Mouse (Mus musculus): ENCODE measurements around the gene Rasal3. TPM values are rescaled to one million over a fixed set of nuclear protein-coding genes. Genes with fewer than 3 reads are reported as not detected.

Gene Rasal3
- polyA plus RNA-seq, 1 experiment = 157 TPM

- H3K4me3 ChIP-seq (ENCODE audit: extremely low read depth, insufficient read depth, insufficient read length) = no peak overlapping the region
- no peaks in the 10 kb centered on the region for H3K27me3 ChIP-seq (ENCODE audit: control insufficient read depth, insufficient read depth, low read length)
- H3K4me1 ChIP-seq (ENCODE audit: control insufficient read depth, insufficient read depth, insufficient read length) = peaks cover 3% of the 10 kb centered on the region
- TF ChIP-seq POLR2A (IDR thresholded peaks at IDR 0.05; ENCODE audit: low read depth, low read length) = no peak
- no peak for TF ChIP-seq CTCF (IDR thresholded peaks at IDR 0.05; ENCODE audit: extremely low read depth, insufficient read depth, insufficient read length, insufficient replicate concordance)
- WGBS = 87% methylated on average over 5 of the region's 5 CpGs
- no peak overlapping the region for H3K27ac ChIP-seq (ENCODE audit: insufficient read depth, low read length)
- H3K36me3 ChIP-seq (ENCODE audit: control insufficient read depth, insufficient read depth, low read length) = 0 out of 2 replicates have a peak, but pooled peaks cover 1% of the 10 kb centered on the region
- no peak for DNase-seq (ENCODE audit: low read depth in 1 of 2, low spot score in 2 of 2)
These were observed 19.7 kb downstream of the Rasal3 start for GRCm38 (mm10) chr17:32383661-32384060.

- Histone ChIP-seq H3K4me1 (ENCODE audit: control insufficient read depth, insufficient read depth, insufficient read length) (no peaks in the 10 kb centered on the region), H3K36me3 (ENCODE audit: control insufficient read depth, insufficient read depth, low read length) (0 out of 2 replicates have a peak, but pooled peaks cover 1% of the 10 kb centered on the region), H3K27me3 (ENCODE audit: control insufficient read depth, insufficient read depth, low read length) (no peaks in the 10 kb centered on the region), H3K4me3 (ENCODE audit: extremely low read depth, insufficient read depth, insufficient read length) (no peak overlapping the region), H3K27ac (ENCODE audit: insufficient read depth, low read length) (no peak overlapping the region)
- TF ChIP-seq POLR2A (IDR thresholded peaks at IDR 0.05; ENCODE audit: low read depth, low read length) = no peak
- no peak for TF ChIP-seq CTCF (IDR thresholded peaks at IDR 0.05; ENCODE audit: extremely low read depth, insufficient read depth, insufficient read length, insufficient replicate concordance)
- 95% methylated on average over 7 of the region's 7 CpGs for WGBS
- no peak for DNase-seq (ENCODE audit: low read depth in 1 of 2, low spot score in 2 of 2)
These were observed 20.8 kb downstream of the Rasal3 start for GRCm38 (mm10) chr17:32382576-32382975.

- H3K4me3 ChIP-seq (ENCODE audit: extremely low read depth, insufficient read depth, insufficient read length) = no peak overlapping the region
- WGBS = 86% methylated on average over 2 of the region's 2 CpGs
- H3K36me3 ChIP-seq (ENCODE audit: control insufficient read depth, insufficient read depth, low read length) = no peaks in the 10 kb centered on the region
- no peak overlapping the region for H3K27ac ChIP-seq (ENCODE audit: insufficient read depth, low read length)
- DNase-seq (ENCODE audit: low read depth in 1 of 2, low spot score in 2 of 2) = no peak
- TF ChIP-seq POLR2A (IDR thresholded peaks at IDR 0.05; ENCODE audit: low read depth, low read length) (no peak), CTCF (IDR thresholded peaks at IDR 0.05; ENCODE audit: extremely low read depth, insufficient read depth, insufficient read length, insufficient replicate concordance) (no peak)
- no peaks in the 10 kb centered on the region for H3K27me3 ChIP-seq (ENCODE audit: control insufficient read depth, insufficient read depth, low read length)
- no peaks in the 10 kb centered on the region for H3K4me1 ChIP-seq (ENCODE audit: control insufficient read depth, insufficient read depth, insufficient read length)
These were observed 24.6 kb downstream of the Rasal3 start for GRCm38 (mm10) chr17:32378786-32379185.

GRCm38 (mm10) chr17:32377137-32377536 lies 26.2 kb downstream of the Rasal3 start:
- H3K27me3 ChIP-seq (ENCODE audit: control insufficient read depth, insufficient read depth, low read length) = no peaks in the 10 kb centered on the region
- H3K36me3 ChIP-seq (ENCODE audit: control insufficient read depth, insufficient read depth, low read length) = no peaks in the 10 kb centered on the region
- no peaks in the 10 kb centered on the region for H3K4me1 ChIP-seq (ENCODE audit: control insufficient read depth, insufficient read depth, insufficient read length)
- DNase-seq (ENCODE audit: low read depth in 1 of 2, low spot score in 2 of 2) = no peak
- TF ChIP-seq POLR2A (IDR thresholded peaks at IDR 0.05; ENCODE audit: low read depth, low read length) (no peak), CTCF (IDR thresholded peaks at IDR 0.05; ENCODE audit: extremely low read depth, insufficient read depth, insufficient read length, insufficient replicate concordance) (no peak)
- 80% methylated on average over 9 of the region's 9 CpGs for WGBS
- H3K27ac ChIP-seq (ENCODE audit: insufficient read depth, low read length) = no peak overlapping the region
- no peak overlapping the region for H3K4me3 ChIP-seq (ENCODE audit: extremely low read depth, insufficient read depth, insufficient read length)

GRCm38 (mm10) chr17:32376475-32376874 lies 26.9 kb downstream of the Rasal3 start:
- no peak for DNase-seq (ENCODE audit: low read depth in 1 of 2, low spot score in 2 of 2)
- no peaks in the 10 kb centered on the region for H3K36me3 ChIP-seq (ENCODE audit: control insufficient read depth, insufficient read depth, low read length)
- H3K27ac ChIP-seq (ENCODE audit: insufficient read depth, low read length) = no peak overlapping the region
- 92% methylated on average over 15 of the region's 15 CpGs for WGBS
- TF ChIP-seq CTCF (IDR thresholded peaks at IDR 0.05; ENCODE audit: extremely low read depth, insufficient read depth, insufficient read length, insufficient replicate concordance) (no peak), POLR2A (IDR thresholded peaks at IDR 0.05; ENCODE audit: low read depth, low read length) (no peak)
- no peak overlapping the region for H3K4me3 ChIP-seq (ENCODE audit: extremely low read depth, insufficient read depth, insufficient read length)
- H3K4me1 ChIP-seq (ENCODE audit: control insufficient read depth, insufficient read depth, insufficient read length) = no peaks in the 10 kb centered on the region
- no peaks in the 10 kb centered on the region for H3K27me3 ChIP-seq (ENCODE audit: control insufficient read depth, insufficient read depth, low read length)

GRCm38 (mm10) chr17:32368991-32369578 lies 34.3 kb downstream of the Rasal3 start:
- Histone ChIP-seq H3K4me1 (ENCODE audit: control insufficient read depth, insufficient read depth, insufficient read length) (no peaks in the 10 kb centered on the region; the same call in 1 of the 2 replicates), H3K27me3 (ENCODE audit: control insufficient read depth, insufficient read depth, low read length) (no peaks in the 10 kb centered on the region), H3K27ac (ENCODE audit: insufficient read depth, low read length) (peak overlapping the region; percentile 0; the same call in 1 of the 2 replicates), H3K4me3 (ENCODE audit: extremely low read depth, insufficient read depth, insufficient read length) (no peak overlapping the region), H3K36me3 (ENCODE audit: control insufficient read depth, insufficient read depth, low read length) (no peaks in the 10 kb centered on the region)
- 29% methylated on average over 13 of the region's 17 CpGs for WGBS
- TF ChIP-seq CTCF (IDR thresholded peaks at IDR 0.05; ENCODE audit: extremely low read depth, insufficient read depth, insufficient read length, insufficient replicate concordance) (no peak), POLR2A (IDR thresholded peaks at IDR 0.05; ENCODE audit: low read depth, low read length) (no peak)
- no peak for DNase-seq (ENCODE audit: low read depth in 1 of 2, low spot score in 2 of 2)

- Histone ChIP-seq H3K4me3 (ENCODE audit: extremely low read depth, insufficient read depth, insufficient read length) (no peak overlapping the region), H3K4me1 (ENCODE audit: control insufficient read depth, insufficient read depth, insufficient read length) (peaks cover 1% of the 10 kb centered on the region; the same call in 1 of the 2 replicates), H3K27me3 (ENCODE audit: control insufficient read depth, insufficient read depth, low read length) (no peaks in the 10 kb centered on the region), H3K36me3 (ENCODE audit: control insufficient read depth, insufficient read depth, low read length) (no peaks in the 10 kb centered on the region), H3K27ac (ENCODE audit: insufficient read depth, low read length) (no peak overlapping the region)
- WGBS = 95% methylated on average over 11 of the region's 11 CpGs
- DNase-seq (ENCODE audit: low read depth in 1 of 2, low spot score in 2 of 2) = no peak
- TF ChIP-seq POLR2A (IDR thresholded peaks at IDR 0.05; ENCODE audit: low read depth, low read length) (no peak), CTCF (IDR thresholded peaks at IDR 0.05; ENCODE audit: extremely low read depth, insufficient read depth, insufficient read length, insufficient replicate concordance) (no peak)
These were observed 35.7 kb downstream of the Rasal3 start for GRCm38 (mm10) chr17:32367706-32368105.
